Mouse (Mus musculus): ENCODE measurements around the gene Tulp3.

GRCm38 (mm10) chr6:128337467-128337866, 18.2 kb downstream of the Tulp3 start:
- TF ChIP-seq CTCF (IDR thresholded peaks at IDR 0.05; ENCODE audit: low read depth, low read length): no peak
- TF ChIP-seq POLR2AphosphoS5 (IDR thresholded peaks at IDR 0.05; ENCODE audit: insufficient replicate concordance, low read depth, low read length): no peak
- TF ChIP-seq GATA1 (IDR thresholded peaks at IDR 0.05; ENCODE audit: borderline replicate concordance, low read length): no peak
